Mouse (Mus musculus) urinary bladder, adult 18-20 months (tissue): ENCODE measurements around the gene Frmd8.

Source experiments
- DNase-seq, 2 experiments: peaks; one replicate each; pipeline ENCODE4 v3.0.0; 2022; ENCODE audit warnings: low spot score in 2 of 2, mixed read lengths in 2 of 2

The Frmd8 gene

DNA sequence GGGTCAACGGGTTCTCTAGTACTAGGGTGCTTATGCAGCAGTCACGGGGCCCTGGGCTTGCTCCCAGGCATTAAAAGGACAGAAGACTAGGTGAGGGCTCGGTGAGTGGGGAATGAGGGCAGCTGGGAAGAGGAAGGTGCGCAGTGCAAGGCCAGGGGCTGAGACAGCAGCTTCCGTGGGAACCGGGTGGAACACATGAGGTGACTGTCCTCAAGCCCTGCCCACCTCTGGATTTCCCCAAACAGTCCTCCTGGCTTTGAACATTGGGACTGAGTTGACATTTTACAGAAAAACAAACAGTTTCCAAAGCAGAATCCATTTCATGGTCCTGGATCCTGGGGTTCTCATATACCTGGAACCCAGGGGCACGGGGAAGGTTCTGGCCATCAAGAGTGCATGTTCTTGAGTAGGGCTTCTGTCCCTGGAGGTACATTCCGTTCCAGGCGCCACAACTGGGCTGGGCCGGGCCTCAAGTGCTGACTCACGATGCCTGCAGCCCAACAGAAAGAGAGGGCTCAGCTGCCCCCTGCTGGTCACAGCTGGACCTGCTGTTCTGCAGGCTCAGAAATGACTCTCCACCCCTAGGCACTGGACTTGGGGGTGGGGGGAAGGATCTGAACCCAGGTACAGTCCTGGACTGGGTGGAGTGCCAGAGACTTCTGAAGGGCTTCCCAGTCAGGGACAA is 25.1 kb downstream of the Frmd8 start:
- DNase-seq = peak; percentile 91 to 92

DNA sequence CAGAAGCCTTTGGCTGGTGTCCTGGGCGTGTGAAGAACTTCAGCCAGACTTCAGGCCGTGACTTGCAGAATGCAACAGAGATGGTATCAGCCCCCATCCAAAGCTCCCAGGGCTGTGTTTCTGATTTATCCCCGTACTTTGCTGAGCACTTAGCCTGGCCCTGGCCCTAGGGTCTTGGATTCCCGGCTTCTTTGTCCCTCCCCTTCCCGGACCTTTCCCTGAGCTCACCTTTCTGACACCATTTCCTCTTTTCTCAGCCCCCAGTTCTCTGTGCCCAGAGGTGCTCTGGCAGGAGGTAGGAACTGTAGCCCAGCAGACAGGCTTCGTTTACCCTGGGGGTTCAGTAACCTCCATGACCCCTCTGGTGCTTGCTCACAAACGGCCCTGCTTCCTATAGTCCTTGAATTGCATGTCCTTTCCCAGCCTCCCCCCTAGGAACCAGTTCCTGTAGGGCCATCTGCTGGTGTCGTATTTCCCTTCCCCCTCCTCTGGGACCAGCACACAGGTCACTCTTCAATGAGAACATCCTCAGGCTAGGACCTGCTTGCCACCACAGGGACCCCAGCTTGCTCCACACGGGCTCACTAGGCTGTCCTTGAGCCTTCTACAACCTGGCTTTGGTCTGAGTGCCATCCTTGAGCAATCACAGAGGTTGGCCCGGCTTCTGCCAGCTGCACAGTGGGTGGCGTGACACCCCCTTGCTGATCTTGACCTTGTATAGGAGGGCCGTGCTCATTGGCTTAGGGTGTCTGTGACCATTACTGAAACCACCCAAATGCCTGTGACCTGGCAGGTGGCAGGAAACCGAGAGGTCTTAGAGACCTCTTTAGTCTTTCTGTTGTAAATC is 26.0 kb downstream of the Frmd8 start:
- DNase-seq = no peak

DNA sequence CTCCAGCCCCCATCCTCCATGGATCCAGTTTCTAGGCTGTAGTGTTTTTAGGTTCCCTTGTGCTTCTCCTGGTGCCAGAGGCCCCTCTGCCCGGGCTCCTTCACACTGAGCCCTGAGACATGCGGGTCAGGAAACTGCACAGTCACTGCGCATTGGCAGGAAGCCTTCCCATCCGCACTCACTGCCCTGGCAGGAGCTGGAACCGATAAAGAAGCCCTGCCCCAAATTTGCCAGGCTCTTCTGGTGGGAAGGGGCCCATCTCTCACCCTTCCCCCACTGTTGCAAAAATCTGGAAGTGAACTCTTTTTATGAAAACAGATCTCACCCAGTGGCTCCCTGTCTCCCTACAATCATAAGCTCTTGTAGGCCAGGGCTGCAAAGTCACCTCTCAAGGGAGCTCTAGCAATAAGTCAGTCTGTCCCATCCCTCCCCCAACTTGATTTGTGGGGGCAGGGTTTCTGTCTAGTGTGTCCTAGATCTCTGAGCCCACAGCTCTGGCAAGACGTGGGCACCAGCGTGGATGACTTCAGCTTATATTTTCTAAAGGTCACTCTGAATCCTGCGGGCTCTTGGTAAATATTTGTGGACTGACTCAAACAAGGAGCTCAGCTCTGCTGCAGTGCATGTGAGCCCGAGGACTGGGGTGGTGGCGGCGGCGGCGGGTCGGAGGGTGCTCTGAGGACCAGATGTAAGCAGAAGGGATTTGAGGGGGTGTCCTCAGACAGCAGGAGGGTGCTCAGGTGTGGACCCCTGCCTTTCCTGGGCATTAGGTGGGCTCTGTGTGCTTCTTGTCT is 26.8 kb downstream of the Frmd8 start:
- DNase-seq = peak in 1 of 2 experiments; percentile 69

DNA sequence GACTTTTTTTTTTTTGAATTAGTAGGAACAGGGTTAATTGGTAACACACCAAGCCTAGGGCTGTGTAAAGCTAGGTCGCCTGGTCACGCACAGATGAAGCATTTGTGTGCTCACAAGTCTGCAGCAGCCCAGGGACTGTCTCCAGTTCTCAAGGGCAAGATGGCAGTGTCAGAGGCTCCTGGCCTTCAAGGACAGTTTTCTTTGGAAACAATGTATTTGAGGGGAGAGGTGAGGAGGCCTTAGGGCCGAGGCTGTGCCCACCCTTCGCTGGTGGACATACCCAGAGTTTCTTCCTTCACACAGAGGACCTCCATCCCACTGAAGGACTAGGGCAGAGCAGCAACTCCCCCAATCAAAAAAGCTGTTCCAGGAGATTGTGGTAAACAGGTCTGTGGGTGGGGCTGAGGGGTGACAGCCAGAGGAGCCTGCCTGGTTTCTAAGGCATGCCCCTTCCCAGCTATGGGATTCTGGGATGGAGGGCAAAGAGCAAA is 27.7 kb downstream of the Frmd8 start:
- no peak for DNase-seq

DNA sequence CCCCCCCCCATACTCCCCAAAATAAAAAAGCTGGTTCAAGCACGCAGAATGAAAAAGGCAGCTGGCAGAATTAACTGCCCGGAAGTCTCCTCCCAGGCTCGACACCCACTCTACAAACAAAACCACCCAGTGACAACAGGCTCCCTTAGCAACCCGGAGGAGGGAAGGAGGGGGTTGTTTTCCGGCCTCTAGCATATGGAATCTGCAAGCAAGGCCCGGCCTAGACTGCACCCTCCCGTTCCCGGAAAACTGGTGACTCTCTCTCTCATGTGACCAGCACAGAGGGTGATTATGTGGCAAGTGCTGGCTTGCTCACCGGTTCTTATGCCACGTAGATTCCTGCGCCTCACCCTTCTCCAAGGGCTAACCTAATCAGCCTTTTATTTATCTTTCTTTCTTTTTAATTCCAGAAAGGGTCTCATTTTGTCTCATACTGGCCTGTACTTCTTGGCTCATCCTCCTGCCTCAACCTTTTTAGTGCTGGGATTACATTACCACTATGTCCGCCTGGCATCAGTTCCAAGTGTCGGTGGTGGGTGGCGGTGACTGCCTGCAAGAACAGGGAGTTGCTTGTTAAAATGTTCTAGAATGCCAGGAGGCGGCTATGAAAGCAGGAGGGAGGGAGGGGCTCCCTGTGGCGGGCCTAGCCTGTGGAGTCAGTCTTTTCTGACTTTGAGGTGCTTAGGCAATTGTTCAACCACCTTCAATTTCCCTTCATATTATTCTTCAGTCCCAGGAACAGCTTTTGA is 28.3 kb downstream of the Frmd8 start:
- DNase-seq = peak in 1 of 2 experiments; percentile 91

DNA sequence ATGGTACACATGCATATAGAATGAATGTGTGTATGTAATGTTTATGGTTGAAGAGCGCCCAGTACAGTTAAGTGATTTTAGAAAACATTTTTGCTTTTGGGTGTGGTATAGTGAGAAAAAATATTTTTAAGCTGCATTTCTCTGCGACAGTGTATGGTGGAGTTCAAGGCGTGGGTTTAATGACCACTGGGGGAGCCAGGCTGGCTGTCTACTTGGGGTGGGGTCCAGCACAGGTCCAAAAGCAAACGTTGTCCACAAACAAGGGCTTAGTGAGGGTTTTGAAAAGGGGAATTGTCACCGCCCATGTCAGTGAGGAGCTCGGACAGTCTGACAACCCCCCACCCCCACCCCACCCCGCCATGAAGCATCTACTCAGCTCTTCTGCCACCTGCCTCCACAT is 28.9 kb downstream of the Frmd8 start:
- no peak for DNase-seq

DNA sequence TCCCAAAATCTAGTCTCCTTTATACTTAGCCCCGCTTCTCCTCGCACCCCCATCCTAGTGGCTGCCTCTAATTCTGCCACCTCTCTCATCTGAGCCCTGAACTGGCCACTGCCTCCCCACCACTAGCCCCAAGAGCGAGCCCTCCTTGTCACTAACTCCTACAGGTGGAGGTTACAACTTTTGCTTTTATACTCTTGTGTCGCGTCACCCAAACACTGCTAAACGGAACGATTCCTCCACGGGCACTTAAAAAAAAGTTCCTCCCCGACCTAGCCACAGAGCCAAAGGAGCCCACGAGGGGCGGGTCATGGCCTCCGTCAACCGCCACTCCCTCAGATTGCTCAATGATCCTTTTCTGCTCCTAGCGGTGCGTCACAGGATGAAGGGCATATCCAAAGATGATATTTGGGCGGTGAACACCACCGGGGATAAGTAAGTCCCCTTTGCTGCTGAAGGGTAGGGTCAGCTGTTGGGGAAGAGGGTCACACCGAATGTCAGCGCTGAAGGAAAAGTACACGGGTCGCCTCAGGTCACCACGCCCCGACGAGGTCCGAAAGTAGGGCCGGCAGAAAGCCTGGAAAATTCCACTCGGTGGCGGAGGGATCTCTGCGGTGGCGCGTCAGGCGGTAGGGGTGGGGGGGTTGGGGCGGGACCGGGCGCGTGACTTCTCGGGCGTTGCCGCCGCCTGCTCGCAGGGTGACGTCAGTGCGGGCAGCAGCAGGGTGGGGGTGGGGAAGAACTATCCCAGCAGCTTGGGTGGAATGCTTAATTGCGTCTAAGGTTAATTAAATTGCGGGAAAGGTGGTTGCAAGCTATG is 29.5 kb downstream of the Frmd8 start:
- peak; percentile 92 to 93 for DNase-seq

DNA sequence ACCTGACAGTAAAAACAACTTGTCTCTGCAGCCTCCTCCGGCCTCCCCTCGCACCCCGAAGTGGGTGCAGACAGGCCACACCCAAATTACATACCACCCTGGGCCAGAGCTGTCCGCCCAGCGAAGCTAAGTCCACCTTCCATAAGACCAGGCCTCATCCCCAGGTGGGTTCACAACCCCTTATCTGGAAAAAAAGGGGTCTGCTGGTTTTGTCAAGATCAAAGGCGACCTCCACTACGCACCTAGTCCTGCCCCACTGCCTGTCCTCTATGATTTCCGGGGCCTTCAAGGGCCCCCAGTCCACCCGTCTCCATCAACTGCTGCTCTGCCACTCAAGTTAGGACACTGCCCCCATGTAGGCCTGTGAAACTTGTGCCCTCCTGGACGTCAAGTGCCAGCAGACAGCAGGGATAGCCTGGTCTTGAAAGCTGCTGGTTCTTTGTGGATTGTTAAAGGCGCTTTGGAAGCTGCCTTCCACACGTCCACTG is 30.2 kb downstream of the Frmd8 start:
- no peak for DNase-seq

DNA sequence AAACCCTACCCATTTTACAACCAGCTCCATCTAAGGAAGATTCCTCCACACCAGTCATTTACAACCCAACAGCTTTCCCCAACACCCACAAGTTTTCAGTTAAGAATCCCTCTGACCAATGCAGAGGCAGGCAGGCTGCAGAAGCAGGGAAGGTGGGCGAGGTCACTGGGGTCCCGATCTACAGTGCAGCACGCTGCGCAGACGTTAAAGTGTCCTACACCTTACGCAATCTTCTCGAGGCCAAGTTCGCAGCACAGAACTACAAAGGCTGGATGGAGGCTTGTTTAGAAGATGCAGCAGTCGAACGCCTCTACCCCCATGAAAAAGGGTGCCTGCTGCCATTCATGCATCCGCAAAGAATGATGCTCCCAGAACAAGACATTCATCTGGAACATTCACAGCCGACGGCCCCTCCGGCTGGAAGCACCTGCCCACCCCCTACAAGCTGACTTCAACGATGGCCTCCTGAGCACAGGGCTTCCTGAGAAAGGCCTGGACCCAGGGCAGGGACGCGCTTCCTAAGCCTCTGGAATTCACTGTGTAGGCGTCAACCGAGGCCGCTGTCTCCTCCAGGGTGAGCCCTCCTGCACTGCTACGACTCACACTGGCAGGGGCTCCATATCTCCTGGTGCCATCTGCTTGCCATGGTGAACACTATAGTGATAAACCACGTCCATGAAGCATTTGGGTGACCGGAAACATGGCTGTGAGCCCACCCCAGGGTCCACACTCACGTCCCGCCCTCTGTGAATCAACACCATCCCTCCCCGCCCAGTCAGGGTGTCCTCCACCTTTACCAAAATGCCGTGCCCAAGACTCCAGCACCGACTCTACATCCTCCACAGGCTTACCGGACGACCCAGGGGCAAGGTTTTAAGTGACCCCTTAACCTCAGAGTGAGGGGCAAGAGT is 31.0 kb downstream of the Frmd8 start:
- peak in 1 of 2 experiments; percentile 42 for DNase-seq

DNA sequence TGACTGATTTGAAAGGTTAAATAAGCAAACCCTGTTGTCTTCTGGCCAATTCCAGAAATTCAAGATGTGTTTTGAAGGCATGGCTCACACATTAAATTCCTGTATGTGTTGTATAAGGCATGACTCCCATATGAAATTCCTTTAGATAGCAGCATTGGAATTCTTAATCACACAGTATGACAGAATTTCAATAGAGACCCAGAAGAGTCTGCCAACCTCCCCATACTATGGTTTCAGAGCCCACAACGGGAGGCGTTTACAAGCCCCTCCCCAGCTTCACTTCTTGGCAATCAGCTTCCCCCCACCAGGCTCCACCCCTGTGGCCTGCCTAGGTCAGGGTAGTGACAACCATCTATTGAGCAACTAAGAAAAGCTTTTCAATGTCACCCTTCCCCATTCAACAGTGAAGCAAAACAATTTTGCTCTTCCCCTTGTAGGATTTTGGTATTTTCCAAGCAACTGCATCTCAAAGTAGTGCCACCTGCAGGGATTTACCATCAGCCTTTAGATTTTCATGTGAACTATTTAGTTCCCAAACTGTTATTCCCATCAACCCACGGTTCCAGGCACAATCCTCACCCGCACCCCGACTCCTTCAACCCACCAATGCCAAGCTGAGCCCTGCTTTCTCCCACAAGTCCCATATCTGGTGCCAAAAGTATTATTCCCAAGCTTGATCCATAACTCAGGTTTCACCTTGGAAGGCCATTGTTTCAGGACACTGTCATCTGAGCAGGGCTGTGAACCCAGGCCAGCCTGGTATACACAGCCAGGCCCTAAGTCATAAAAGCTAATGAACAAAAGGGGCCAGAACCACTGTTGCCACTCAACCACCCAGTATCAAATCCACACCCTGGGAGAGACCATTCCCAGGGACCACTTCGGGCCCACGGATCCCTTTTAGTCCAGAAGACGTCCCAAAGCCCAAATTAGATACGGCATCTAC is 32.0 kb downstream of the Frmd8 start:
- no peak for DNase-seq

DNA sequence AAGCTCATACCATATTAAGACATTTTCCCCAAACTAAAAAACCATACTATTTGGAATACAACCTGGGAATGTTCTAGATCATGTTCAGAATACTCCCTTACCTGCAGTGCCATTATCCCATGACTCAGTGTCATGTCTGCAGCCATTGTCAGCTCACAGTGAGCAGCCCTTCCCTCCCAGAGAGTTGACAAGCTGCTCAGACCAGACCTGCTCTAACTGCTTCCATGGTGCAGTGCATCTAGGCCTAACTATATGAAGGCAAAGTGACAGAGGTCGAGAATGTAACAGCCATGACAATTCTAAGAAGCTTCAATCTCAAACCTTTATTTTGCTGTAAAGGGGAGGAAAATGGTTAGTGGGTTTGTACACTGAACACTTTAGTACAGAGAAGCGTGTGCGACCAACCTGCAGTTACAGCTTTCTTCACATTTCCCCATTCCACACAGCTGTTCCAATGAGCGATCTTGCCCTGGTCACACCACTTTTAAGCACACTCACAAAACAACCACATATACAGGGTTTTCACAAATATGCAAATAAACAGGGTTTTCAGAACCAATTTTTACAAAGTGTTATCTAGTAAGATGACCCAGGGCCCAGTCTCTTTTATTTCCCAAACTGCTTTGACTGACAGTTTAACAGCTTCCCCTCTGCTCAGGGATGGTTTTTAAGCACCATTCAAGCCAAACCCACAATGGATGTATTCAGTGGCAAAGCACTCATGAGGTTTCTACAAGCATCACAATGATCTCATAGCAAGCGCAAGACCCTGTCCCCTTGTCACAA is 32.9 kb downstream of the Frmd8 start:
- DNase-seq = no peak

DNA sequence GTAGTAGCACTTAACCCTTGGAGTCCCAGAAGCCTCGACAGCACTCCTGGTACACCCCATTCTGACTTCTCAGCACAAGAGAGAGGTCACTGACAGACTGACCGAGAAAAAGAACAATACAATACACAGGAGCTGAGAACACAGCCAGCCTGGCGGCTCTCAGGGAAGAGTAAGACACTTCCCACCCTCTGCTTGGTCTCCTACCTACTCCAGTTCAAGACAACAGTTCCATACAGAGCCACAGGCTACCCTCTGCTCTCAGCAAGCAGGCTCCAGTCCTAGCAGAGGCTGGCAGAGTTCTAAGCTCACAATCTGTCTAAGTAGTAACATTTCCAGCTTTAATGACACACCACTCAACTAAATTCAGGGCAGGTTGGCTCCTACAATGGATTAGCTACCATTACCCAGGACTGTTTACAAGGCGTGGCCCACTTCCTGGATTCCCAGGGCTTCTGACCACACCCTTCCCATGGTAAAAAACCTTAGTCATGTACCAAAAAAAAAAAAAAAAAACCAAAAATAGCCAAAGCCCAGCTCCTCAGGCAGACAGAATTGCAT is 33.6 kb downstream of the Frmd8 start:
- DNase-seq = no peak

DNA sequence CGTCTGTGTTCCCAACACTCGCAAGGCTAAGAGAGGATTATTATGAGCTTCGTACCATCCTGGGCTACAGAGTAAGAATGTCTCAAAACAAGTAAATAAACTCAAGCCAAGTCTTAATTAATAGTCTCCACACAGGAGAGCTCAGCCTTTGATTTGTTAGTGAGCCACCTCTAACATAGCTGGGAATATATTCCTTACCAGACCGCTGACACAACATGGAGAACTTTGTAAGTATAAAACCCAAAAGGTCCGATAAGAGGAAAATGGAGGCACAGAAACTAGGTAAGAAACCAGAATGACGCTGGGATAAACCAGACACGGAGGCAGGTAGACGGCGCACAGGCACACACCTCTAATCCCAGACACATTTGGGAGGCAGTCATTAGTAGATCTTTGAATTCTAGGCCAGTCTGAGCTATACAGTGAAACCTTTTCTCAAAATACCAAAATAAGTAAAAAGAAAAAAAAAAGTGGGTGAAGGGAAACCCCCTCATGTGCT is 34.1 kb downstream of the Frmd8 start:
- no peak for DNase-seq

DNA sequence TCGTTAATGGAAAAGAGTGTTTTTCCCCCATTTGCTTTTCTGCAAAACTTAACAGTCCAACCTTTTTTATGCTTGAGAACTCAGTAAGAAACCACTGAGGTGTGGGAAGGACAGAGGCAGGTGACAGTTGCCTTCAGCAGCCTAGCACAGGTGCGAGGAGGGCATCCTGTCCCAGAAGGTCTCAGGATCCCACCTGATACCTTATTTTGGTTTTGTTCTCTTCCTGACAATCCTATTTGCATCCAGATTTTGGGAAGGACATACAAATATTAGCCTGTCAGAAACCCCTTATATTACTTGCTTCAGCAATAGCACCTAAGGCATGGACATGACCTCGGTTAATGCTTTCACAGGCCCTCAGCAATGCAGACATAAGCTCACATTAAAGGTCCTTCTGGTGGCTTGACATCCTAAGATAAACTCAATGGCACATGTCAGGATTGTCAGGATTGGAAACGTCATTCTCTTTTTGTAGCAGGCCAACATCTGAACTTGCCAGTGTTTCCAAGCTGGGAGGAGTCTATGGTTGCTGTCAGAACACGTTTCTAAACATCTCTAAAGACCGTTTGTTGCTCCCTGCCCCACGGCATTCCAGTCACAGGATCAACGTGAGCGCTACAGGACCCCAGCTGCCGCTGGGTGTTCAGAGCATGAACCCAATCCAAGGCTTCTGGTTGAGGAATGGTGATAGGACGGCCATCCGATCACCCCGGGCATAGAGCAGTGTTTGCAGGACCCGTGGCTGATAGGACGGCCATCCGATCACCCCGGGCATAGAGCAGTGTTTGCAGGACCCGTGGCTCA is 34.8 kb downstream of the Frmd8 start:
- no peak for DNase-seq

DNA sequence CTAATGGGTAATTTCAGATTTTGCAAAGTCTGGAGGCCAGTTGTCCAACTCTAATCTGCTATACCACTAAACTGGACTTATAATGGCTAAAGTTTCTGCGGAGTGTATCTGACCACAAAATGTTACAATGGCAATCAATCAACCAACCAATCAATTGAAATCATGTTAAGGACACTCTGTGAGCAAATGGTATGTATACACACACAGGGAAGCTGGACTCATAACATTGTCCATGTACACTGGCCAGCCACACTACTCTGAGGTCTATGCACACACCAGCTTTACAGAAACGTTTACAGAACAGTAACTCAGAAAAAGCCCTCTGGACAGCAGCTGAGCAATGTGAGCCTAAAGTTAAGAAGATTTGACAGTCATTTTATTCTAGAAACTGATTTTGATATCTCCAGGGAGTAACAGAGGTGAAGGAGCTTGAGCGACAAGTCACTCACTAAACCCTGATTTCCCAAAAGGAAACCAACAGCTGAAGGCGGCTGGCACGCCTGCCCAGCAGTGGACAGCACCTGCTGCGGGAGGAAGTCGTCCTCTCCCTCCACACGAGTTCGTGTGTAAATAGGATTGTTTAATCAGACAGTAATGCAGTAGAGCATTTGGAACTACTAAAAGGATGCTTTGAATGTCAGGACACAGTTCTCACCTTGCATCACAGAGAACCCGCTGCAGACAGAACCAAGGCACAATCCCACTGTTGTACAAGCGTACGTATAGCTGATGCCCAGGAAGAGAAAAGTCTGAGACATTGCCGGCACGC is 35.6 kb downstream of the Frmd8 start:
- no peak for DNase-seq

DNA sequence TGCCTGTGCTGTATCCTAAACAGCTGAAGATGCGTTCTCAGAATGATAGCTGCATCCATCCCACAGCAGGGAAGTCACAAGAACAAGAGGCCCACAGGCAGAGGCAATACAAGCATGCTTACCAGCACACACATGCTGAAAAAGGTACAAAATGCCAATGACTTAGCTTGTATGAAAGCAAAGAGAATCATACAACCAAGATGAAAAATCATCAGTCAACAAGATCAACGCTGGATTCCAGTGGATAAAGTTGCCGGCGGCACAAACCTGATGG is 36.2 kb downstream of the Frmd8 start:
- no peak for DNase-seq
